In the genomic region with DNA sequence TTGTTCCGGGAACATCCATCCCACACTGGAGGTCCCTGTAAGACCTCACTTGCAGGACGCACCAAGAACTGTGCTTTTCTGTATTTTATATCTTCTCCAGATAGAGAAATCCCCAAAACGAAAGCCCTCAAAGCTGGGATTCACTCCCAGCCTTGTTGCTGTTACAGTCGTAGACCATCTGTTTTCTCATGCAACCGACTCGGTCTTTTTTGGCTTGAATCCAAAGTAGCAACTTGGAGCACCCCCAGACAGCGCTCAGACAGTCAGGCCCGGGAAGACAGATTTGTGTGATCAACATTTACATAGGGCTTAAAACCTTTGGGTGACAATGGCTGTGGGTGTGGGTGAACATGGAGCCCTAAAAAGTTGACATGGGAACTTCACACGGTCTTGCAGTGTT, we compare ENCODE assay signal across 8 mouse cellular contexts. TPM values are rescaled to one million over a fixed set of nuclear protein-coding genes. Genes with fewer than 3 reads are reported as not detected.
DNase-seq lines count a peak whose midpoint lies in the region; TF ChIP-seq lines count a peak whose summit lies in the region.

No protein-coding gene starts in this region.

- TF ChIP-seq CTCF in kidney, adult 2 months (conservative IDR thresholded peaks at IDR 0.05; ENCODE audit: insufficient read depth, insufficient read length, low read depth, low read length), result no peak

- no peaks in the 10 kb centered on the region for H3K36me3 ChIP-seq in kidney, adult 2 months (ENCODE audit: control insufficient read depth, insufficient read depth, low read length)

- H3K27ac ChIP-seq in kidney, adult 2 months (ENCODE audit: insufficient read depth, low read depth, low read length), result peak overlapping the region; percentile 95

- H3K4me1 ChIP-seq in kidney, adult 2 months (ENCODE audit: control insufficient read depth, insufficient read depth, low read length), result peaks cover 21% of the 10 kb centered on the region

- TF ChIP-seq POLR2A in kidney, adult 2 months (IDR thresholded peaks at IDR 0.05; ENCODE audit: low read depth, low read length), result no peak

- no peak overlapping the region for H3K4me3 ChIP-seq in kidney, adult 2 months (ENCODE audit: insufficient read depth, low read depth, low read length)

- DNase-seq in kidney, adult 2 months, result no peak
- no peak for DNase-seq in kidney, adult 18-20 months
- DNase-seq in R1 (ENCODE audit: low read depth, low spot score), result peak; percentile 75
- DNase-seq in heart, adult 8-10 months (ENCODE audit: low spot score), result peak; percentile 57
- DNase-seq in kidney, postnatal 4 days, result peak; percentile 37 to 60
- peak; percentile 34 for DNase-seq in naive thymus-derived CD4-positive, alpha-beta T cell, adult 2 months (ENCODE audit: low read depth)
- DNase-seq in testis, postnatal 10 days (ENCODE audit: low spot score), result no peak
- DNase-seq in spleen, postnatal 14 days (ENCODE audit: low spot score in 2 of 2), result no peak

- 47% methylated on average over 9 of the region's 9 CpGs for WGBS in kidney, adult 2 months

- H3K27me3 ChIP-seq in kidney, adult 2 months (replicated peaks; ENCODE audit: control insufficient read depth, insufficient read depth, low read length), result no peaks in the 10 kb centered on the region

RNA-seq across cellular contexts. Expression of a gene that starts 59.1 kb away (rescaled TPM):
- 46.9 and 47.0 TPM in 2 replicates for polyA plus RNA-seq in kidney, adult 2 months (2012; rRNA removed)
- total RNA-seq in heart, adult 8-10 months (2022), result 10 to 100 TPM; 35.2 to 51.2 (median 39.9) TPM

Comparison
In these comparisons a context has a peak if more than half of its experiments do, and no peak if none do; other contexts are left out.
1. DNase-seq: peak in R1 (single experiment), heart, adult 8-10 months (single experiment), kidney, postnatal 4 days (2 of 2) and naive thymus-derived CD4-positive, alpha-beta T cell, adult 2 months (single experiment); none in kidney, adult 2 months (single experiment), kidney, adult 18-20 months (single experiment), testis, postnatal 10 days (single experiment) and spleen, postnatal 14 days (0 of 2).